Mouse (Mus musculus) limb, embryonic 13.5 days (tissue): Measurements from ENCODE around the gene Hinfp. TPM values are rescaled to one million over a fixed set of nuclear protein-coding genes. Genes with fewer than 3 reads are reported as not detected.
A peak's percentile ranks its signal among the peaks of the same experiment; 100 is the strongest.

Experiments
- ATAC-seq: fragments of 200-750 bp; cut with Nextera tagmentation; 2 replicates; pipeline ENCODE4 v1.8.0; 2017; ENCODE audit warnings: low read depth, moderate number of reproducible peaks, moderate TSS enrichment; ENCODE audit not compliant: low FRiP score
- H3K27ac ChIP-seq: fragments of 300-500 bp; sonication (generic); 2 replicates; pipeline ENCODE4 v1.5.1; 2015; ENCODE audit warnings: inconsistent platforms, mild to moderate bottlenecking, moderate library complexity
- H3K27me3 ChIP-seq: fragments of 300-500 bp; sonication (generic); 2 replicates; pipeline ENCODE4 v1.6.1; 2015; ENCODE audit warnings: mild to moderate bottlenecking, inconsistent platforms
- H3K36me3 ChIP-seq: fragments of 300-500 bp; sonication (generic); 2 replicates; pipeline ENCODE4 v1.6.1; 2015; ENCODE audit warnings: inconsistent platforms, mild to moderate bottlenecking, moderate library complexity
- H3K4me1 ChIP-seq: fragments of 300-500 bp; sonication (generic); 2 replicates; pipeline ENCODE4 v1.6.1; 2015; ENCODE audit warnings: inconsistent platforms
- H3K4me2 ChIP-seq: fragments of 300-500 bp; sonication (generic); replicated peaks from 2 replicates; pipeline ENCODE4 v1.6.1; 2015; ENCODE audit warnings: inconsistent platforms, mild to moderate bottlenecking, moderate library complexity
- H3K4me3 ChIP-seq: fragments of 300-500 bp; sonication (generic); 2 replicates; pipeline ENCODE4 v1.5.1; 2015; ENCODE audit warnings: moderate library complexity, mild to moderate bottlenecking, inconsistent platforms
- H3K9ac ChIP-seq: fragments of 300-500 bp; sonication (generic); 2 replicates; pipeline ENCODE4 v1.6.1; 2015; ENCODE audit warnings: mild to moderate bottlenecking, inconsistent platforms
- H3K9me3 ChIP-seq: fragments of 300-500 bp; sonication (generic); 2 replicates; pipeline ENCODE4 v1.6.1; 2016; ENCODE audit warnings: inconsistent platforms
- WGBS: fragments of 180-500 bp; shearing (Covaris S2); methylation state at CpG from one replicate; pipeline ENCODE4 v1.1.7; 2015; 5-methylcytosine and 5-hydroxymethylcytosine counted together
- polyA plus RNA-seq: library from polyadenylated mRNA; unstranded; fragments of >200 nt; fragmentation: Nextera tagmentation; extraction: Ambion mirVana; gene quantifications from 2 replicates; pipeline ENCODE4 v1.2.1, GENCODE M21; 2015

Gene Hinfp
- polyA plus RNA-seq, 1 experiment from 2014 or later, result 29.6 TPM

GRCm38 (mm10) chr9:44292490-44292889, 13.0 kb downstream of the Hinfp start:
- Histone ChIP-seq H3K27me3 (peaks cover 28% of the 10 kb centered on the region), H3K36me3 (peaks cover 71% of the 10 kb centered on the region), H3K4me2 (no peak overlapping the region), H3K27ac (no peak overlapping the region), H3K9me3 (no peaks in the 10 kb centered on the region), H3K4me1 (peaks cover 10% of the 10 kb centered on the region), H3K4me3 (no peak overlapping the region), H3K9ac (no peak overlapping the region)
- no peak for ATAC-seq
- 68% methylated on average over 3 of the region's 3 CpGs for WGBS

GRCm38 (mm10) chr9:44288959-44289291, 16.5 kb downstream of the Hinfp start:
- Histone ChIP-seq H3K27me3 (peaks cover 43% of the 10 kb centered on the region), H3K9ac (0 out of 2 replicates have a peak overlapping the region, but pooled peaks have one; percentile 89), H3K4me1 (peaks cover 21% of the 10 kb centered on the region), H3K36me3 (peaks cover 38% of the 10 kb centered on the region), H3K9me3 (no peaks in the 10 kb centered on the region), H3K27ac (no peak overlapping the region), H3K4me2 (peak overlapping the region; percentile 93), H3K4me3 (peak overlapping the region; percentile 85)
- WGBS, result 9% methylated on average over 11 of the region's 11 CpGs
- ATAC-seq, result no peak

- 2% methylated on average over 38 of the region's 38 CpGs for WGBS
- Histone ChIP-seq H3K9me3 (no peaks in the 10 kb centered on the region), H3K36me3 (peaks cover 32% of the 10 kb centered on the region), H3K9ac (peak within 1 kb of the TSS; percentile 89), H3K4me1 (peaks cover 21% of the 10 kb centered on the region), H3K27ac (no peak within 1 kb of the TSS), H3K4me3 (peak within 1 kb of the TSS; percentile 85), H3K4me2 (peak within 1 kb of the TSS; percentile 93), H3K27me3 (peaks cover 43% of the 10 kb centered on the region)
- ATAC-seq, result peak; percentile 26
Measured at GRCm38 (mm10) chr9:44288076-44288958, 17.2 kb downstream of the Hinfp start, which contains the start of gene Abcg4. Gene Abcg4 (minus strand): TSS chr9:44288615.

GRCm38 (mm10) chr9:44287401-44288075, 17.9 kb downstream of the Hinfp start:
- Histone ChIP-seq H3K27ac (no peak overlapping the region), H3K4me3 (peak overlapping the region; percentile 85), H3K9me3 (no peaks in the 10 kb centered on the region), H3K4me2 (peak overlapping the region; percentile 93), H3K27me3 (peaks cover 43% of the 10 kb centered on the region), H3K4me1 (peaks cover 21% of the 10 kb centered on the region), H3K9ac (peak overlapping the region; percentile 89), H3K36me3 (peaks cover 24% of the 10 kb centered on the region)
- ATAC-seq, result peak; percentile 51
- under 1% methylated on average over 47 of the region's 47 CpGs for WGBS

GRCm38 (mm10) chr9:44287003-44287400, 18.5 kb downstream of the Hinfp start:
- ATAC-seq, result no peak; the same call in 1 of the 2 replicates

GRCm38 (mm10) chr9:44286256-44286850, 19.1 kb downstream of the Hinfp start:
- 17% methylated on average over 6 of the region's 6 CpGs for WGBS
- no peak for ATAC-seq
- Histone ChIP-seq H3K4me1 (peaks cover 21% of the 10 kb centered on the region), H3K36me3 (peaks cover 18% of the 10 kb centered on the region), H3K4me3 (peak overlapping the region; percentile 85), H3K27me3 (peaks cover 43% of the 10 kb centered on the region), H3K4me2 (peak overlapping the region; percentile 93), H3K27ac (no peak overlapping the region), H3K9me3 (no peaks in the 10 kb centered on the region), H3K9ac (peak overlapping the region; percentile 43; the same call in 1 of the 2 replicates)

More at GRCm38 (mm10) chr9:44287003-44287400, 18.5 kb downstream of the Hinfp start:
- Histone ChIP-seq H3K9ac (peak overlapping the region; percentile 89), H3K27me3 (peaks cover 43% of the 10 kb centered on the region), H3K4me1 (peaks cover 21% of the 10 kb centered on the region), H3K36me3 (peaks cover 19% of the 10 kb centered on the region), H3K27ac (no peak overlapping the region), H3K4me3 (peak overlapping the region; percentile 85), H3K4me2 (peak overlapping the region; percentile 93), H3K9me3 (no peaks in the 10 kb centered on the region)
- WGBS, result 10% methylated on average over 11 of the region's 11 CpGs

GRCm38 (mm10) chr9:44283183-44283582, 22.3 kb downstream of the Hinfp start:
- no peak for ATAC-seq
- Histone ChIP-seq H3K36me3 (peaks cover 37% of the 10 kb centered on the region), H3K9me3 (no peaks in the 10 kb centered on the region), H3K27ac (no peak overlapping the region), H3K4me3 (no peak overlapping the region), H3K9ac (no peak overlapping the region), H3K27me3 (peaks cover 18% of the 10 kb centered on the region), H3K4me1 (peaks cover 11% of the 10 kb centered on the region), H3K4me2 (no peak overlapping the region)
- 69% methylated on average over 5 of the region's 5 CpGs for WGBS

GRCm38 (mm10) chr9:44269973-44270372, 35.5 kb downstream of the Hinfp start:
- no peaks in the 10 kb centered on the region for H3K27me3 ChIP-seq
- peaks cover 16% of the 10 kb centered on the region for H3K4me1 ChIP-seq
- no peak overlapping the region for H3K27ac ChIP-seq
- no peak overlapping the region for H3K9ac ChIP-seq
- peaks cover 9% of the 10 kb centered on the region for H3K36me3 ChIP-seq
- ATAC-seq, result no peak
- no peak overlapping the region for H3K4me3 ChIP-seq
- H3K9me3 ChIP-seq, result no peaks in the 10 kb centered on the region
- WGBS, result 81% methylated on average over 4 of the region's 4 CpGs
- H3K4me2 ChIP-seq, result no peak overlapping the region

GRCm38 (mm10) chr9:44269077-44269476, 36.4 kb downstream of the Hinfp start:
- ATAC-seq, result no peak
- H3K4me3 ChIP-seq, result no peak overlapping the region
- no peaks in the 10 kb centered on the region for H3K27me3 ChIP-seq
- 0 out of 2 replicates have a peak, but pooled peaks cover 1% of the 10 kb centered on the region for H3K36me3 ChIP-seq
- peaks cover 16% of the 10 kb centered on the region for H3K4me1 ChIP-seq
- no peak overlapping the region for H3K9ac ChIP-seq
- 82% methylated on average over 3 of the region's 3 CpGs for WGBS
- no peak overlapping the region for H3K27ac ChIP-seq
- H3K9me3 ChIP-seq, result no peaks in the 10 kb centered on the region
- H3K4me2 ChIP-seq, result no peak overlapping the region

GRCm38 (mm10) chr9:44268432-44268831, 37.0 kb downstream of the Hinfp start, which contains the start of gene Nlrx1:
Gene Nlrx1 (minus strand): TSS chr9:44268599.
- H3K4me3 ChIP-seq, result peak within 1 kb of the TSS; percentile 57
- peaks cover 16% of the 10 kb centered on the region for H3K4me1 ChIP-seq
- no peaks in the 10 kb centered on the region for H3K9me3 ChIP-seq
- peaks cover 3% of the 10 kb centered on the region for H3K36me3 ChIP-seq
- ATAC-seq, result no peak
- 86% methylated on average over 6 of the region's 6 CpGs for WGBS
- peak within 1 kb of the TSS; percentile 75; the same call in 1 of the 2 replicates for H3K27ac ChIP-seq
- H3K9ac ChIP-seq, result peak within 1 kb of the TSS; percentile 90
- H3K4me2 ChIP-seq, result peak within 1 kb of the TSS; percentile 82
- H3K27me3 ChIP-seq, result no peaks in the 10 kb centered on the region

- Histone ChIP-seq H3K4me1 (peaks cover 16% of the 10 kb centered on the region), H3K4me2 (peak overlapping the region; percentile 82), H3K9ac (peak overlapping the region; percentile 90), H3K4me3 (peak overlapping the region; percentile 57), H3K36me3 (peaks cover 6% of the 10 kb centered on the region), H3K27me3 (no peaks in the 10 kb centered on the region), H3K27ac (peak overlapping the region; percentile 75; the same call in 1 of the 2 replicates), H3K9me3 (no peaks in the 10 kb centered on the region)
- 5% methylated on average over 26 of the region's 28 CpGs for WGBS
- ATAC-seq, result peak; percentile 84; the same call in 1 of the 2 replicates
Measured at GRCm38 (mm10) chr9:44268027-44268360, 37.5 kb downstream of the Hinfp start.
